Mouse (Mus musculus): ENCODE measurements at regions not wholly inside any gene's neighbourhood (a gene's known extent, or its start where the extent isn't known, plus 50 kb on each side); places are given as distances from the start of the nearest gene placed in this dataset.
A peak's percentile ranks its signal among the peaks of the same experiment; 100 is the strongest.

DNA sequence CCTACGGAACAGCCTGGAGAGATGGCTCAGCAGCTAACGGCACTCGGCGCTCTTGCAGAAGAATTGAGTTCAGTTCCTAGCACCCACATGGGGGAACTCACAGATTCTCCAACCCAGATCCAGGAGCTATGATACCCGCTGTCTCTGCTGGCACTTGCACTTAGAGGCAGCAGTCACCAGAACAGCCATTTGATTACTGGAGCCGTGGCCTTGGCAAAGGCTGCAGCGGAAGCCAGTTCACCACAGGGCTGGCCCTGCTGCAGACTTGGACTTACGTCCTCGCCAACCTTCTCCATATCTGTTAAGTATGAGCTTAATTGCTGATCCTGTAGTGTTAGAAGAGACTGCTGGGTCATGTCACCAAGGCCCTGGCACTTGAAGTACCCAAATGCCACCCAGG, 72.7 kb upstream of the Calm2 start:
- ATAC-seq (ENCODE audit: low FRiP score): no peak
- Histone ChIP-seq H3K27me3 (no peaks in the 10 kb centered on the region), H3K36me3 (no peaks in the 10 kb centered on the region), H3K9ac (no peak overlapping the region), H3K27ac (no peak overlapping the region), H3K4me2 (replicated peaks) (no peak overlapping the region), H3K9me3 (replicated peaks) (no peaks in the 10 kb centered on the region), H3K4me3 (no peak overlapping the region), H3K4me1 (peaks cover 22% of the 10 kb centered on the region)
- WGBS: 88% methylated on average over 9 of the region's 9 CpGs

DNA sequence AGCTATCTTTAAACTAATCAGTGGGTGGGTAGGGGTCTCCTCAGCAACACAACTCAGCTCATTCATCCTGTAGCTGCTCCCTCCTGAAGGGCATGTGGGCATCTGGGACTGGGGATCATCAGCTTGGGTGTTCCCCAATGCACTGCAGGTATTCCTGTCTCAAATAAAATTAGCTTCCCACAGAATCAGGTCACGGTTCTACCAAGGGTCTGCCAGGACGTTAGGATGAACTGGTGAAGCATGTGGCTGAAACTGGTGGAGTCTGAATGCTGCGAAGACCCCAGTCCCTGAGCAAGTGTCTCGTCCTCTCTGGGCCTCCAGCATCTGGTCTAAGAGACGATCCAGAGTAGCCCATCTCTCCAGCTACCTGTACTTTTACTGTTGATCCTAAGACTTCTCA, 74.1 kb upstream of the Calm2 start:
- Histone ChIP-seq H3K27ac (no peak overlapping the region), H3K27me3 (no peaks in the 10 kb centered on the region), H3K9me3 (replicated peaks) (no peaks in the 10 kb centered on the region), H3K4me2 (replicated peaks) (no peak overlapping the region), H3K4me1 (peaks cover 22% of the 10 kb centered on the region), H3K9ac (no peak overlapping the region), H3K4me3 (no peak overlapping the region), H3K36me3 (no peaks in the 10 kb centered on the region)
- no peak for ATAC-seq (ENCODE audit: low FRiP score)
- WGBS: 90% methylated on average over 5 of the region's 5 CpGs

DNA sequence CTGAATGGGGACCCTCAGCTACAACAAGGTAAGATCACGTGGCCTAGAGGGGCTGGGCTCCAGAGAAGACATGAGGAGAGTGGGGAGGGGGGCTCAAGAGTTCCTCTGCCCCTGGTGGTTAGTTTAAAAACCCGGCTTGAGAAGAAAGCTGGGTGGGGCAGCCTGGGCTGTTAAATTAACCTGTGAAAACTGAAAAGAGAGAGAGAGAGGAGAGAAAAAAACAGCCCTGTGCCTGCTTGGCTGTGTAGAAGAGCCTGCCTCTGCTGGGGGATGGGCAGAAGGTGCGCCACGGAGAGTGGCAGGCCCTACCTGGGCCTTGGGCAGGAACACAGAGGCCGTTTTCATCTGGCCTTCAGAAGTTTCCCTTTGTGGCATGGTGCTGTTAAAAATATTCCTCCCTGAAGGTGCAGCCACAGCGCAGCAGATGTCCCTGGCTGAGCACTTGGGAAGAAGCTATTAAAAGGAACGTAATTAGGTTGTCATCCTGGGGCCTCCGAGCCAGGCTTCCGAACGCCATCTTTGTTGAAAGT, 75.0 kb upstream of the Calm2 start:
- no peak overlapping the region for H3K4me2 ChIP-seq (replicated peaks)
- peaks cover 22% of the 10 kb centered on the region for H3K4me1 ChIP-seq
- WGBS: 29% methylated on average over 10 of the region's 10 CpGs
- ATAC-seq (ENCODE audit: low FRiP score): no peak
- H3K27me3 ChIP-seq: no peaks in the 10 kb centered on the region
- no peak overlapping the region for H3K4me3 ChIP-seq
- H3K9ac ChIP-seq: no peak overlapping the region
- H3K9me3 ChIP-seq (replicated peaks): no peaks in the 10 kb centered on the region
- no peaks in the 10 kb centered on the region for H3K36me3 ChIP-seq
- H3K27ac ChIP-seq: peak overlapping the region; percentile 41; the same call in 1 of the 2 replicates

DNA sequence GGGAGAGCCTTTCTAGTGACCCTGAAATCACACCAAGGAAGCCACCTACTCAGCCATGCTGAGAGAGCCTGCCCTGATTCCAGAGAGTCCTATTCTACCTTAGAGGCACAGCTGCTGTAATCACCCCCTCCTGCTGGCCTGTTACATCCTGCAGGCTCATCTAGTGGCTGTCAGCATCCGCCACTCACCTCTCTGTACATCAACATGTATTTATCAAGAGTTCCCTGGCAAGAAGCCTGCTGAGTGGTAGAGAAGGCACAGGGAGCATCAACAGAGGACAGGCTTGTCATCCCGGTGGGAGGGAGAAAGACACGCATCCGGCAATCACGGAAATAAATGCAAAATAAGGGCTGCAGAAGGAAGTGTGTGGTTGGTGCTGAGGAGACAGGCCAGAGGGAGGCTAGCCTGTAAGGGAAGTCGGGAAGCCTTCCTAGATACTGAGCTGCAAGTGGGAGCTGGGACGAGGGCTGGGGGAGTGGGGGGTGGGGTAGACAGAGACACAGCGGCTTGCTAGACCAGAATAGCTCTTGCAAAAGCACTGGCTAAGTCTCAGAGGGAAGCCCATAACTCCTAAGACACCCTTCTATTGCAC, 75.9 kb upstream of the Calm2 start:
- H3K27me3 ChIP-seq: no peaks in the 10 kb centered on the region
- no peak overlapping the region for H3K4me2 ChIP-seq (replicated peaks)
- H3K9ac ChIP-seq: no peak overlapping the region; the same call in none of the 2 replicates
- H3K9me3 ChIP-seq (replicated peaks): no peaks in the 10 kb centered on the region
- H3K4me1 ChIP-seq: peaks cover 18% of the 10 kb centered on the region
- 13% methylated on average over 8 of the region's 8 CpGs for WGBS
- peak; percentile 72 for ATAC-seq (ENCODE audit: low FRiP score)
- peak overlapping the region; percentile 66 for H3K27ac ChIP-seq
- H3K36me3 ChIP-seq: no peaks in the 10 kb centered on the region
- H3K4me3 ChIP-seq: no peak overlapping the region

DNA sequence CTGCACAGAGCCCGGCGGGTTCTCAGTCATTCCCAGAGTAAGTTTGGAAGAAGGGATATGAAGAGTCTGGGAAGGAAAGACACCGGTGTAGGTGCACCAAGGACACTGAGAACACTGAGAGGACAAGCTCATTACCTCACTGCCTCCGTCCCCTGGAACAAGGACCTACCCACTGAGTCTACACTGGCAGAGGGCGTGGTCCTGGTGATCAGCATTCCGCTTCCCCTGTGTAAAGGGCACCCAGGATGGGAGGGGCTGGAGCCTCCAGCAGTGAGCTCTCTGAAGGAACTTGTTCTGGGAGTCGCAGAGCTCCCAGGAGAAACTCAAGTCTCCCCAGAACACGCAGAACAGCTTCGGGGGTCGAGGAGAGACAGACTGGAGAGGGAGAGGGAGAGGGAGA, 76.9 kb upstream of the Calm2 start:
- no peak overlapping the region for H3K27ac ChIP-seq
- H3K9me3 ChIP-seq (replicated peaks): no peaks in the 10 kb centered on the region
- H3K4me1 ChIP-seq: peaks cover 18% of the 10 kb centered on the region
- 50% methylated on average over 9 of the region's 10 CpGs for WGBS
- H3K36me3 ChIP-seq: no peaks in the 10 kb centered on the region
- no peak overlapping the region for H3K4me2 ChIP-seq (replicated peaks)
- no peak for ATAC-seq (ENCODE audit: low FRiP score)
- no peak overlapping the region for H3K4me3 ChIP-seq
- H3K27me3 ChIP-seq: no peaks in the 10 kb centered on the region
- H3K9ac ChIP-seq: no peak overlapping the region

DNA sequence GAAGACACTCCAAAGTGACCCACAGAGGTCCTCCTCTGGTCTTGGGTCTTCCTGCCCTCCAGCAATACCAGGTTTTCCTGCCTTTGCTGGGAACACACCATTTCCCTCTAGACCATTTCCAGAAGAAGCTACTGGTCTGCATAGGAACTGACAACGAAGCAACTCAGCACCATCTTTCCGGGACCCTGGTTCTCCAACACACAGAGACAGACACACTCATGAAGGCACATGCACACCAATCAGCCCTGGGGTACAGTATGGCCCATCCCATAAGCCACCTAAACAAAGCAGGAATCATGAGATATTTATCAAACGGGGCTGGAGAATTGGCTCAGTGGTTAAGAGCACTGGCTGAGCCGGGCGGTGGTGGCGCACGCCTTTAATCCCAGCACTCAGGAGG, 80.4 kb upstream of the Calm2 start:
- 94% methylated on average over 7 of the region's 7 CpGs for WGBS

DNA sequence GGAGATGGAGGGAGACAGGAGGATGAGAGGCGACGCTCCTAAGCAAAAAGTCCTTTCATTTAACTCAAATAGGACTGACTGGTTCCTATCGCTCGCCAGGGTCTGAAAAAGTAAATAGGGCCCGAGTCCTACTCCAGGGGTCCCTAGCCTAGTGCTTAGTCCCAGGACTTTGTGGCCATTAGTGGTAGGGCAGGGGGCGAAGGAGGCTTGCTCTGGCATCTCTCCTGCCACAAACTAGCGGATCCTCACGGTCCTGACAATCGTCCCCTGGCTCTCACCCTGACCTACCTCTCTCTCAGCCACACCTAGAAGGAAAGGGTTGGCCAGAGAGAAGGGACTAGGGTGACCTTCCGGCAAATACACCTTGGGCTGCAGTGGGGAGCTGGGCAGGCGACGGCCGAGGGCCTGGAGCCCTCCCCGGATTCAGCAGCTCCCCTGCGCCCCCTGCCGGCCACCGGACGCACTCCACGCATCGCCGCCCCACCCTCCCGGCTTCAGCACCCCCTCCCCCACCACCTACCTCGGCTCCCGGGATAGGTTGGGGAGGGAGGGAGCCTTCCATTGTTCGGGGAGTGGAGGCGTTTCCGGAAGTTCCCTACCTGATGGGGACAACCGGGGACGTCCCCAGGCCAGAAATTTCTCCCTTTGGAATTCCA, 83.6 kb upstream of the Calm2 start:
- ATAC-seq (ENCODE audit: low FRiP score): peak; percentile 77
- Histone ChIP-seq H3K27me3 (no peaks in the 10 kb centered on the region), H3K9me3 (replicated peaks) (no peaks in the 10 kb centered on the region), H3K9ac (peak overlapping the region; percentile 46; the same call in 1 of the 2 replicates), H3K27ac (no peak overlapping the region), H3K4me3 (peak overlapping the region; percentile 38), H3K4me1 (peaks cover 23% of the 10 kb centered on the region), H3K4me2 (replicated peaks) (peak overlapping the region; percentile 69), H3K36me3 (no peaks in the 10 kb centered on the region)
- 12% methylated on average over 29 of the region's 29 CpGs for whole genome bisulfite sequencing

More for the DNA sequence above, 80.4 kb upstream of the Calm2 start:
- Histone ChIP-seq H3K27me3 (no peaks in the 10 kb centered on the region), H3K4me3 (no peak overlapping the region), H3K9me3 (replicated peaks) (no peaks in the 10 kb centered on the region), H3K4me1 (peaks cover 30% of the 10 kb centered on the region), H3K27ac (no peak overlapping the region), H3K9ac (no peak overlapping the region), H3K36me3 (no peaks in the 10 kb centered on the region), H3K4me2 (replicated peaks) (no peak overlapping the region)
- ATAC-seq (ENCODE audit: low FRiP score): no peak

DNA sequence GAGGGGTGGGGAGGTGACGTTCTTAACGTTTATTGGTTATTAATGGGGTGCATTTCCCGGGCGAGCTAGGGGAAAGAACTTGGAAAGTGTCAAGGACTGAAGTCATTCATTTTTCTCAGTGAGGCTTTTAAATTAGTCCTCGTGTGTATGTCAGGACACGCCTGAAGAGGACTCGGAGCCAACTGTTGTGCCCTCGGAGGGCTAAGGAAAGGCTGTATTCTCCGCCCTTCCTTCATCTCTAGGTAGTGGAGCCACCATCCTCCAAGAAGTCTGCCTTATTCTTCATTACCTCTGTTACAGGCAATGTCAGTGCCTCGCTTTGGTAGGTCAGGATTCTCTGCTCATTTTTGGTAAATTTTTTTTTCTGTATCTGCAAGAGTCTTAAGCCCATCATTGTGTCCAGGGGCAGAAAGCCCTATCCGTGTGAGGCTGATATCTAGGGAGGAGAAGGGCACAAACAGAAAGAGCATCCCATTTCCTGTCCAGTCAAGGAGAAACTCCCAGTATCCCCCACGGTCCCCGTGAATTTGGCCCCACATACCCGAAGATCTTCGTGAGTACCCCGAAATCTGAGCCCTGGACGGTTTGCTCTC, 84.2 kb upstream of the Calm2 start:
- ATAC-seq (ENCODE audit: low FRiP score): peak; percentile 62
- WGBS: 2% methylated on average over 17 of the region's 17 CpGs
- peak overlapping the region; percentile 38 for H3K4me3 ChIP-seq
- no peaks in the 10 kb centered on the region for H3K27me3 ChIP-seq
- H3K4me2 ChIP-seq (replicated peaks): peak overlapping the region; percentile 69
- peaks cover 23% of the 10 kb centered on the region for H3K4me1 ChIP-seq
- no peaks in the 10 kb centered on the region for H3K9me3 ChIP-seq (replicated peaks)
- H3K27ac ChIP-seq: no peak overlapping the region
- peak overlapping the region; percentile 46 for H3K9ac ChIP-seq
- no peaks in the 10 kb centered on the region for H3K36me3 ChIP-seq

DNA sequence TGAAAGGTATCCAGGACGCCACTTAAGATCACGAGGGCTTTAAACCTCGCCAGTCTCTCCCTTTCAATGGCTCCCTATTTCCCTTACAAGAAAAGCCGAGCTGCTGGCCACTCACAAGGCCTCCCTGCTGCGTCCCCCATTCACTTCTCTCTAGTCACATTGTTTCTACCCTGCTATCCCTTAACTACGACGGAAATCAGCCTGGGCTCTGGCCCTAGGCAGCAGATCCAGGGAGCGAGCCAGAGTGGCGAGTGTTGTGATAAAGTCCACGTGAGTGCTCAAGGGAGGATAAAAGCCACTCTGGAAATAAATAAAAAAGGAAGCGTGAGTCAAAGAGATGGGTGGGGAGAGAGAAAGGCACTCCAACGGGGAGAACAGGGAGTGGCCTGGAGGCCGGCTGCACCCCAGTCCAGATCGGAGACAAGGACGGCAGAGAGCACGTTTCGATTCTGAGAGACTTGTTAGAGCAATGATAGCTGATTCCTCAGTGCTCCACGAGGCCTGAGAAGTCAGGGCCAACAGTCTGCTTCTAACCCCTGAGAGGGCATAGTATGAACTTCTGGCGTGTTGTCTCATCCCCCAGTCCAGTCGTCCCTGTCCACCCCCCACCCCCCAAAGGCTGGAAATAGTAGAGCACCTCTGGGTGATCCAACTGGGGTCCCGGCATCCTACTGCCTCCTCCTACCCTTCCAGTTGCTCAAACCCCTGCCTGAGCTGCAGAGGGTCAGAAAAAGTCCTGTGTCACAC, 84.8 kb upstream of the Calm2 start:
- Histone ChIP-seq H3K4me3 (peak overlapping the region; percentile 38), H3K27ac (no peak overlapping the region), H3K4me1 (peaks cover 23% of the 10 kb centered on the region), H3K9ac (peak overlapping the region; percentile 46), H3K27me3 (no peaks in the 10 kb centered on the region), H3K36me3 (no peaks in the 10 kb centered on the region), H3K4me2 (replicated peaks) (peak overlapping the region; percentile 69), H3K9me3 (replicated peaks) (no peaks in the 10 kb centered on the region)
- ATAC-seq (ENCODE audit: low FRiP score): peak; percentile 39; the same call in 1 of the 2 replicates
- WGBS: 3% methylated on average over 21 of the region's 21 CpGs

DNA sequence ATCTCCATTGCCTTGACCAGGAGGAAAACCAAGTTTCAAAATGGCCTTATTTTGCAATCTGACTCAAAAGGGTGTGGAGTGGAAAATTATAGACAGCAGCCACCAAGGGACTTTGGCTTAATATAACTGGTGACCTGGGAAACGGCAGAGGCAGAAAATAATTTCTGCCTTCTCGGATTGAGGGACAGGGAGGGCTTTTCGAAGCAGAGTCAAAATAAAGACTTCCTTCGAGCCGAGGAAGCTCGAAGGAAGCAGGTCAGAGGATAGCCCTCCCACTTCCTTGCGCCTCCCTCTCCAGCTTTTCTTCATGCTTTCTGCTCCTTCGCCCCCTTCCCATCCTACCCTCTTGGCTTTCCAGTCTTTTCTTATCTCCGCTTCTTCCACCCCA, 85.4 kb upstream of the Calm2 start:
- ATAC-seq (ENCODE audit: low FRiP score): no peak
- H3K36me3 ChIP-seq: no peaks in the 10 kb centered on the region
- peak overlapping the region; percentile 69 for H3K4me2 ChIP-seq (replicated peaks)
- no peak overlapping the region for H3K4me3 ChIP-seq
- no peaks in the 10 kb centered on the region for H3K9me3 ChIP-seq (replicated peaks)
- H3K27ac ChIP-seq: no peak overlapping the region
- peaks cover 23% of the 10 kb centered on the region for H3K4me1 ChIP-seq
- no peaks in the 10 kb centered on the region for H3K27me3 ChIP-seq
- no peak overlapping the region for H3K9ac ChIP-seq
- WGBS: 9% methylated on average over 9 of the region's 9 CpGs

DNA sequence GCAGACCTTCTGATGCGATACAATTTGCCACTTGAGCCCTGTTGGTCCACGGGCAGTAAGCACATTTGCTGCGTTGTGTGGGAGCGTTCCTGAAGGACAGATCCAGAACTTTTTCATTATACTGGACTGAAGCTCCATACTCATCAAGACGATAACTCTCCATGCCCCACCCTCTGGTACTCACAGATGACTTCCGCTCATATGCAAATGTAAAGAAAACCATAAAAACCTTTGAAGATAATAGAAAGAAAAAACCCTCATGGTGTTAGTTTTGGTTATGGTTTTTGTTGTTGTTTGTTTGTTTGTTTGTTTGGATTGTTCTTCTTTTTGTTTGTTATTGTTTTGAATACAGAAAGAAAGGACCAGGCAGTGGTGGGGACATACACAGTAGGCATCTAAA, 86.0 kb upstream of the Calm2 start:
- Histone ChIP-seq H3K9me3 (replicated peaks) (no peaks in the 10 kb centered on the region), H3K27ac (no peak overlapping the region), H3K27me3 (no peaks in the 10 kb centered on the region), H3K36me3 (no peaks in the 10 kb centered on the region), H3K4me3 (no peak overlapping the region), H3K4me2 (replicated peaks) (peak overlapping the region; percentile 69), H3K4me1 (peaks cover 23% of the 10 kb centered on the region), H3K9ac (no peak overlapping the region)
- 39% methylated on average over 6 of the region's 6 CpGs for WGBS
- no peak for ATAC-seq (ENCODE audit: low FRiP score)

DNA sequence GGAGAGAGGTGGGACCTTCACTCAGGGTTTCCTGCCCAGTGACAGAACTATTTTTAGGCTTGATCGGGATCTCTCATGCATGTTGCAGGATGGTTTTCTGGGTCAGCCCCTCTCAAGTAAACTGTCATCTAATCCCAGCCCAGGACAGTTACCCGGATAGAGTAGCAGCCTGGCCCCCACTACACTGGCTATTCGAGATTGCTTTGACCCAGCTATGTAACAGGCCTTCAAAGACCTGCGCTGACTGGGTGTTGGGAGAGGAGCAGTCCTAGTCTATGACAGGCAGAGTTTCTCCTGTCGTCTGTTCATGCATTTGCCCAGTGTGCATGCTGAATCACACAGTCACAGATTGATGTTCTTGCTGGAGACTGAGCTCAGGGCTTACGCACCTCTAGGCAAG, 86.2 kb upstream of the Epcam start:
- no peak overlapping the region for H3K9ac ChIP-seq
- H3K27ac ChIP-seq: no peak overlapping the region
- H3K4me2 ChIP-seq (replicated peaks): no peak overlapping the region
- no peaks in the 10 kb centered on the region; the same call in 1 of the 2 replicates for H3K27me3 ChIP-seq
- WGBS: 84% methylated on average over 6 of the region's 6 CpGs
- H3K9me3 ChIP-seq (replicated peaks): 0 out of 2 replicates have a peak, but pooled peaks cover 3% of the 10 kb centered on the region
- no peak overlapping the region for H3K4me3 ChIP-seq
- ATAC-seq (ENCODE audit: low FRiP score): no peak
- no peaks in the 10 kb centered on the region for H3K4me1 ChIP-seq
- H3K36me3 ChIP-seq: no peaks in the 10 kb centered on the region
